Mouse (Mus musculus) adrenal gland, adult 18-20 months (tissue): ENCODE data around the gene Dip2c. TPM values are rescaled to one million over a fixed set of nuclear protein-coding genes. Genes with fewer than 3 reads are reported as not detected.

Experiments used
- DNase-seq, 2 experiments: peaks; one replicate each; pipeline ENCODE4 v3.0.0; 2021 to 2022; ENCODE audit warnings: low spot score in 2 of 2
- total RNA-seq, 2 experiments: library from RNA; stranded (reverse); gene quantifications; 1 replicate in 1 of 2; 2 replicates in 1 of 2; pipeline ENCODE4 v1.2.3; 2021

The Dip2c gene
- total RNA-seq, 2 experiments from 2014 or later: 13.9 to 27.2 TPM

- no peak for DNase-seq
These were observed 380.3 kb downstream of the Dip2c start for GRCm38 (mm10) chr13:9656613-9657012.

- DNase-seq: no peak
These were observed 384.4 kb downstream of the Dip2c start for GRCm38 (mm10) chr13:9660711-9661110.

DNA sequence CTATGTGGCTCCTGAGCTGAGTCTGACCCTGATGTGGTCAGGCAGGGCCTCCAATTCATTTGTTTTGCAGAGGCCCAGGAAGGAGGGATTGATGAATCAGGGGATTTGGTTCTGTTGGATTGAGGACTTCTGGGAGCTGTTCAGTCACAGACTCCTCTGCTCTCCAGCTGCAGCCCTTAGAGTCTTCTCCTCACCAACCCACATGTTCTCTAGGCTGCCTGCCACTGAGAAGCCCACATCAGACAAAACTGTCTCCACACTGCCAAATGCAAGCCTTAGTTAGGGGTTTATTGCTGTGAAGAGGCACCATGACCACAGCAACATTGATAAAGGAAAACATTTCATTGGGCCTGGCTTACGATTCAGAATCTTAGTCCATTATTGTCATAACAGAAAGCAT lies 387.3 kb downstream of the Dip2c start:
- DNase-seq: no peak

DNA sequence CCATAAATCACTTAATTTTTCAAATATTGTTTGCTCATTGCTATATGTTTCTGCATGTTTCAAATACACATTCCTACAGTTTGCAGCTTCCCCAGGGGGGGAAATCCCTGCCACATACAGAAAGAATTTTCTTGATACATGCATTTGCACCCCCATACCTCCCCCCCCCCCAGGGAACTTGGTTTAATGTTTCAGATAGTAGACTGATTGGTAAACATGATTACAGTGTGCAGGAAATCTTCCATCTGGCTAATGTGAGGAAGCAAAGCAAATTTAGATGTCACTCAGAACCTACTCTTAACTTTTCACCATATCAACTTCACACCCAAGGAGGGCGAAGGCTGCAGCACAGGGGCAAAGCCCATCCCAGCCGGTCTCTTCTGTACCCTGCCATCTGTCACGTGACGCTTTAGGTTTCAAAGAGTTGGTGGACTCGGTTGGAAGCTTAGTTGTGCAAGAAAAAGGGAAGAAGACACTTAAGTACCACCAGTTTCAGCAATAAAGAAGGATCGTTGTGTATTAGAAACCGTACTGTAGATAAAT lies 391.7 kb downstream of the Dip2c start:
- DNase-seq: no peak

GRCm38 (mm10) chr13:9669246-9669645 lies 392.9 kb downstream of the Dip2c start:
- DNase-seq: no peak

- no peak for DNase-seq
These were observed 397.8 kb downstream of the Dip2c start for GRCm38 (mm10) chr13:9674126-9674525.

DNA sequence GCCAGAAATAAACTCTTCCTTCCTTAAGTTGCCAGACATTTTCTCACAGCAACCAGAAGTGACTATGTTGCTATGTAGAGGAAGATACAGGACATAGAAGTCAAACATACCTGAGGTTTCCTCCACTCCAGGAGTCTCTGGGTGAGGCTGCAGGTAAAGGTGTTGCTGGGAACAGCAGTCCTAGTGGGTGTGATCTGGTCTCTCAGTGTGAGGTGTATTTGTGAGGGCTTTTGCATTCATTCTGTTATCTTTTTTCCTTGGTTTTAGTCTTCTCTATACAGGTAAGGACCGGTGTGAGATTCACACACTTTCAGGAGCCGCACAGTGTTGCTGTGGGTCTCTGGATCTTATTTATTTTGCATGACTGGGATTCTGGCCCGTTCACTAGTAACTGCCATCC lies 405.2 kb downstream of the Dip2c start:
- no peak for DNase-seq

GRCm38 (mm10) chr13:9683280-9683679 lies 407.0 kb downstream of the Dip2c start:
- no peak for DNase-seq

DNA sequence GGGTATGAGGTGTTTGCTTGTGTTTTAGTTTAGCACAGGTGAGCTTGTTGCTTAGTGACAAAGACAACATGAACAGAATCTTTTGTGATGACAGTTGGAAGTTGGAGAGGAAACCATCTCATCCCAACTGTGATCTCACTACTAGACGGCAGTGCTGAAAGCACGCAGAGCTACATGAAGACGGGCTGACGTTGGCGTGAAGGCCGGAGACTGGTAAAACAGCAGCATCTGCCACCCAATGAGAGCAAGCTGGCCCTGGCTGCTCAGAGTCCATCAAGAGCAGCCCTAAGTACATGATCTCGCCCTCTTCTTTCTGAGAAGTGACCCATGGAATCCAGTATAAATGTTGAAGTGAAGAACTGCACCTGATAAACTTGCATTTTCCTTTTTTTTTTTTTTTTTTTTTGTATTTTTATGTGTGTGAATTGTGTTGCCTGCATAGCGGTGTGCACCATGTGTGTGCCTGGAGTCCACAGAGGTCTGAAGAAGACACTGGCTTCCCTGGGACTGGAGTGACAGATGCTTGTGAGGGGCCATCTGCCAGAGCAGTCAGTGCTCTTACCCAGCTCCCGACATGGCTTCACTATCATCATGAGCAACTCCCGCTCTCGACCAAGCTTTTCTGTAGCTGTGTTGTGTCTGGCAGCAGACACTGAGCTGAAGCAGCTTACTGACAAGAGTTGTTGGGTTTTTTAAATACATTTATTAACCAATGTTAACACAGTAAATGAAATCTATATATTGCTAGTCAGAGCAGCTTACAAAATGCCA lies 408.0 kb downstream of the Dip2c start:
- DNase-seq: no peak

GRCm38 (mm10) chr13:9686261-9686660 lies 409.9 kb downstream of the Dip2c start:
- DNase-seq: no peak

DNA sequence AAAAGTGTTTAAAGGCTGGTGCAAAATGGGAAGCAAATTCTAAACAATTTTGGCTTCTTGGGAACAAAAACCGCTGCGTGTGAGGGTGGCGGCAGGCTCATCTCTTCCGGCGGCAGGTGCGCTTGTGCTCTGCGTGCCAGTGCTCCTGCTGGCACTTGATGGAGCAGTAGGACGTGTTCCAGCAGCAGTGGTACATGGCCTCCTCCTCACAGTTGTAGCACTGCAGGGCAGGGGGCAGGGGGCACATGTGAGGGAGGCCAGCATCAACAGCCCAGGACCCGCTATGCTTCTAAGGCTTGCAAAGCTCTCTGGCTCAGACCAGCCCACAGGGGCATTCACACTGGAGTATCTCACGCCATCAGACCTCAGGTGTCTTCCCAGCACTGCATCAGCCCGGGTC lies 410.4 kb downstream of the Dip2c start:
- DNase-seq: no peak

DNA sequence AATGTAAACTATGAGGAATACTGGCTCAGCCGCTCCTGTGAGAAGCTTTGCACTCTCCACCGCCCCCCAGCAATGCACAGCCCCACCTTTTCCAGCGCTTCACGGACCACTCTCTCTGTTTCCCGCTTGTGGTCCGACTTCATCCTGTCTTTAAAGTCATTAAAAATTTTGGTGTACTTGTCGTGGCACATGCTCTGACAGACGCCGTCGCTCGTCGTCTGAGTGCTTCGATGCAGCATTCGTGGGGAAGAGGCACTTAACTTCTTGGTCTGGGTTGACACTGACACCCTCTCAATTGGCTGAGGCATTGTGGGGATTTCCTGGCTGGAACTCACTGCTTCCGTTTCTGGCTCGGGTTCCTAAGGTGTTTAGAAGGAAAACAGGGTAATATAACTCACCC lies 413.0 kb downstream of the Dip2c start:
- DNase-seq: no peak

- no peak for DNase-seq
These were observed 416.5 kb downstream of the Dip2c start for GRCm38 (mm10) chr13:9692876-9693275.

GRCm38 (mm10) chr13:9694651-9695050 lies 418.3 kb downstream of the Dip2c start:
- DNase-seq: no peak

DNA sequence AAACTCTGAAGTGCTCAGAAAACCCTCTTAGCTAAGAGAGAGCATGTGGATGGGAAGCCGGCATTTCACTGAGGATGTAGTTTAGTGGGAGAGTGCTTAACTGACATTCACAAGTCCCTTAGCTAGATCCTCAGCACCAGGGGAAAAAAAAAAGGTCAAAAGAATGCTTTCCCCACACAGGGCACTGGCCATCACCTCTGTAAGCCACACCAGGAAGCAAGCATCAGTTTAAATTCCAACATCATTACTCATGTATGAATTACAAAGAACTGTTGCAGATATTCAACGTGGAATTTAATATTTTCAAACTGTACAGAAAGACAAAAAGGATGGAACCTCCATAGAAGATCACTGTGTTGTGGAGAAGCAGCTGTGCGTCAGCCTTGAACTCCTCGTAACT lies 419.1 kb downstream of the Dip2c start:
- no peak for DNase-seq

DNA sequence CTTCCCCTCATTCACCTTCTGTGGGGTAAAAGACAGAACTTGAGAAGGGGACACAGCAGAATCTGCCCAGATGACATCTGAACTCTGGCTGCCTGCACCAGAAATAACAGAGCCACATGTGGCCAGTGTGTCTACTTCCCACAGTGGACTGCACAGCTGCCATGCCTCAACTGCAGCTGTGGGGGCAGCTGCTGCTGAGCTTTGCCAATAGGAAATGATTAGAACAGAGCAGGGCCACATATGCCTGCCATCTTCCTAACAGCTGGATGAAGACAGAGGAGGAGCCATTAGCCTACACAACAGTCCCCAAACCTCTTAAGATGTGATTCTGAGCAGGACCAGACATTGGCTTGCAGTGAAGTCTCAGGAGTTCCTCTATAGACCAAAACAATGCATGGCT lies 419.5 kb downstream of the Dip2c start:
- no peak for DNase-seq

- DNase-seq: no peak
These were observed 421.0 kb downstream of the Dip2c start for GRCm38 (mm10) chr13:9697340-9697739.

- no peak for DNase-seq
These were observed 426.4 kb downstream of the Dip2c start for GRCm38 (mm10) chr13:9702615-9703235.

GRCm38 (mm10) chr13:9706720-9707119 lies 430.4 kb downstream of the Dip2c start:
- DNase-seq: no peak

GRCm38 (mm10) chr13:9708433-9709240 lies 432.3 kb downstream of the Dip2c start:
- DNase-seq: no peak

- DNase-seq: no peak
These were observed 436.1 kb downstream of the Dip2c start for GRCm38 (mm10) chr13:9712409-9712808.

- no peak for DNase-seq
These were observed 436.6 kb downstream of the Dip2c start for GRCm38 (mm10) chr13:9712971-9713370.
